Mouse (Mus musculus) heart, postnatal 0 days (tissue): ENCODE measurements at regions not wholly inside any gene's neighbourhood (a gene's known extent, or its start where the extent isn't known, plus 50 kb on each side); places are given as distances from the start of the nearest gene placed in this dataset.
A peak's percentile ranks its signal among the peaks of the same experiment; 100 is the strongest.

Experiments used
- ATAC-seq: fragments of 200-750 bp; cut with Nextera tagmentation; 2 replicates; pipeline ENCODE4 v1.8.0; 2017; ENCODE audit warnings: low read depth, moderate number of reproducible peaks, moderate library complexity; ENCODE audit not compliant: insufficient read depth
- DNase-seq: peaks from one replicate; pipeline ENCODE4 v3.0.0-alpha.2; 2016; ENCODE audit warnings: low spot score
- H3K27ac ChIP-seq: fragments of 300-500 bp; sonication (generic); 2 replicates; pipeline ENCODE4 v1.5.1; 2014; ENCODE audit warnings: low read depth, mild to moderate bottlenecking
- H3K27me3 ChIP-seq: fragments of 300-500 bp; sonication (generic); 2 replicates; pipeline ENCODE4 v1.6.1; 2014; ENCODE audit warnings: low read length, mixed read lengths; ENCODE audit not compliant: control insufficient read depth, insufficient read depth
- H3K36me3 ChIP-seq: fragments of 300-500 bp; sonication (generic); replicated peaks from 2 replicates; pipeline ENCODE4 v1.6.1; 2014; ENCODE audit warnings: low read length, mixed read lengths; ENCODE audit not compliant: control insufficient read depth, insufficient read depth
- H3K4me1 ChIP-seq: fragments of 300-500 bp; sonication (generic); 2 replicates; pipeline ENCODE4 v1.6.1; 2014; ENCODE audit warnings: antibody characterized with exemption; ENCODE audit not compliant: control insufficient read depth, insufficient read depth
- H3K4me2 ChIP-seq: fragments of 300-500 bp; sonication (generic); 2 replicates; pipeline ENCODE4 v1.6.1; 2014; ENCODE audit warnings: low read depth, mild to moderate bottlenecking, low read length, moderate library complexity
- H3K4me3 ChIP-seq: fragments of 300-500 bp; sonication (generic); 2 replicates; pipeline ENCODE4 v1.5.1; 2014; ENCODE audit warnings: low read depth, low read length
- H3K9ac ChIP-seq: fragments of 300-500 bp; sonication (generic); replicated peaks from 2 replicates; pipeline ENCODE4 v1.6.1; 2014; ENCODE audit warnings: low read depth, low read length, mixed read lengths
- H3K9me3 ChIP-seq: fragments of 300-500 bp; sonication (generic); replicated peaks from 2 replicates; pipeline ENCODE4 v1.6.1; 2016; ENCODE audit warnings: low read length; ENCODE audit not compliant: control insufficient read depth
- CTCF ChIP-seq: IDR thresholded peaks from 2 replicates; pipeline ENCODE4 v1.5.1; 2016; ENCODE audit warnings: antibody characterized with exemption, control low read depth, low read depth
- EP300 ChIP-seq: IDR thresholded peaks from 2 replicates; pipeline ENCODE4 v1.6.1; 2016; ENCODE audit warnings: antibody characterized with exemption, low read depth
- WGBS: fragments of 180-500 bp; shearing (Covaris S2); extraction: QIAGEN DNeasy Blood & Tissue Kit; methylation state at CpG from one replicate; pipeline ENCODE4 v1.1.7; 2014; 5-methylcytosine and 5-hydroxymethylcytosine counted together

DNA sequence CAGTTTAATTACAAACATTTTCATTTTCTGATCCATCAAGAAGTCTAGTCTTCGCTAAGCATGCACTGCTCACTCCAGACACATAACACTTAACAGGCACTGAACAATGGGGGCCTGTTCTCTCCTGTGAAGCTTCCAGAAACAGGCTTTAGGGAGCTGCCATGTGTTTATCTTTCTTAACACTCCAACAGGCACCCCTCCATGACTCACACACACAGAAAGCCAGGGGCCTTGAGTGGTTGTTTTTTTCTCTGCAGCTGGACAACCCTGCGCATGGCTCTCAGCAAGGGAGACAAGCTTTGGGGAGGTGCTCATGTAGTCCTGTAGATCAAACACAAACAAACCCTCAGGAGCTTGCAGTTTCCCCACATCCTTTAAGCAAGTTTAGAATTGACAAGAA, 136.6 kb upstream of the Ccn2 start:
- ATAC-seq (peak; percentile 75), DNase-seq (peak; percentile 52)
- H3K4me2 ChIP-seq: no peak overlapping the region
- no peaks in the 10 kb centered on the region for H3K36me3 ChIP-seq
- no peak for TF ChIP-seq CTCF
- no peak for TF ChIP-seq EP300
- no peak overlapping the region for H3K9ac ChIP-seq
- no peaks in the 10 kb centered on the region for H3K27me3 ChIP-seq
- no peak overlapping the region for H3K4me3 ChIP-seq
- peak overlapping the region; percentile 27 for H3K27ac ChIP-seq
- 36% methylated on average over 2 of the region's 2 CpGs for WGBS
- H3K9me3 ChIP-seq: no peaks in the 10 kb centered on the region; the same call in 1 of the 2 replicates
- H3K4me1 ChIP-seq: 0 out of 2 replicates have a peak, but pooled peaks cover 4% of the 10 kb centered on the region

- Histone ChIP-seq H3K4me2 (no peak overlapping the region), H3K4me1 (no peaks in the 10 kb centered on the region), H3K4me3 (no peak overlapping the region), H3K9ac (no peak overlapping the region), H3K9me3 (no peaks in the 10 kb centered on the region; the same call in 1 of the 2 replicates), H3K27ac (no peak overlapping the region), H3K27me3 (no peaks in the 10 kb centered on the region), H3K36me3 (no peaks in the 10 kb centered on the region)
- ATAC-seq (no peak), DNase-seq (no peak)
- no peak for TF ChIP-seq EP300
- TF ChIP-seq CTCF: no peak
- WGBS: 96% methylated on average over 1 of the region's 1 CpGs
These were observed 131.4 kb upstream of the Ccn2 start for GRCm38 (mm10) chr10:24463873-24464272.

- WGBS: 80% methylated on average over 3 of the region's 3 CpGs
- no peak for ATAC-seq
- Histone ChIP-seq H3K9ac (no peak overlapping the region), H3K4me1 (no peaks in the 10 kb centered on the region), H3K36me3 (no peaks in the 10 kb centered on the region), H3K27me3 (no peaks in the 10 kb centered on the region), H3K9me3 (no peaks in the 10 kb centered on the region; the same call in 1 of the 2 replicates), H3K4me2 (no peak overlapping the region), H3K27ac (no peak overlapping the region), H3K4me3 (no peak overlapping the region)
- no peak for DNase-seq
- TF ChIP-seq CTCF: no peak
- no peak for TF ChIP-seq EP300
These were observed 130.9 kb upstream of the Ccn2 start for GRCm38 (mm10) chr10:24464377-24464776.

DNA sequence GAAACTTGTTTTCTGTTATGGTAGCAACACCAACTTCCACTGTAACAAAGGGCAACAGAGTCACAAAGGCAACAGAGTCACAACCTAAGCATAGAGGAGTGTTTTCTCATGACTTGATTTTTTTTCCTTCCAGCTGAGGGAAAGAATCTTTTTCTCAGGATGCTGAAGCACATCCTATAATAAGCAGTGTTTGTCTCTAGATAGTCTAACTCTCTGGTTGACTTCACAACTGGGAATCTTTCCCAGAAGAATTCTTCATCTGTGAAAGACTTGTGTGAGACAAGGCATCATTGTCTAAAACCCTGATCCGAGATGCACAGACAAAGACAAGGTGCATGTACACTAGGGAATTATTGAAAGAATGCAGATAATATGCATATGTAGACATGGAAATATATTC, 125.5 kb upstream of the Ccn2 start:
- ATAC-seq (no peak), DNase-seq (no peak)
- Histone ChIP-seq H3K27me3 (no peaks in the 10 kb centered on the region), H3K27ac (no peak overlapping the region), H3K36me3 (no peaks in the 10 kb centered on the region), H3K4me1 (no peaks in the 10 kb centered on the region), H3K9me3 (no peaks in the 10 kb centered on the region), H3K4me3 (no peak overlapping the region), H3K9ac (no peak overlapping the region), H3K4me2 (no peak overlapping the region)
- TF ChIP-seq CTCF: no peak
- WGBS: 68% methylated on average over 1 of the region's 1 CpGs

GRCm38 (mm10) chr10:24471521-24471920, 123.7 kb upstream of the Ccn2 start:
- no peaks in the 10 kb centered on the region for H3K36me3 ChIP-seq
- no peak for ATAC-seq
- H3K27me3 ChIP-seq: no peaks in the 10 kb centered on the region
- no peak overlapping the region for H3K4me2 ChIP-seq
- no peak overlapping the region for H3K27ac ChIP-seq
- DNase-seq: no peak
- H3K9me3 ChIP-seq: no peaks in the 10 kb centered on the region
- H3K9ac ChIP-seq: no peak overlapping the region
- 81% methylated on average over 2 of the region's 2 CpGs for WGBS
- no peak for TF ChIP-seq EP300
- no peak for TF ChIP-seq CTCF
- H3K4me3 ChIP-seq: no peak overlapping the region
- no peaks in the 10 kb centered on the region for H3K4me1 ChIP-seq

GRCm38 (mm10) chr10:24476288-24476687, 119.0 kb upstream of the Ccn2 start:
- TF ChIP-seq EP300 (no peak), CTCF (no peak)
- DNase-seq: no peak
- Histone ChIP-seq H3K36me3 (no peaks in the 10 kb centered on the region), H3K4me1 (peaks cover 15% of the 10 kb centered on the region), H3K27me3 (no peaks in the 10 kb centered on the region), H3K9me3 (no peaks in the 10 kb centered on the region), H3K9ac (no peak overlapping the region), H3K27ac (no peak overlapping the region), H3K4me3 (no peak overlapping the region), H3K4me2 (no peak overlapping the region)
- no peak for ATAC-seq
